Mouse (Mus musculus) cerebellum, adult 8-10 months (tissue): ENCODE data around the gene Scfd2.
A peak's percentile ranks its signal among the peaks of the same experiment; 100 is the strongest.

Experiments used
- DNase-seq: peaks from one replicate; pipeline ENCODE4 v3.0.0; 2022

Scfd2 gene

DNA sequence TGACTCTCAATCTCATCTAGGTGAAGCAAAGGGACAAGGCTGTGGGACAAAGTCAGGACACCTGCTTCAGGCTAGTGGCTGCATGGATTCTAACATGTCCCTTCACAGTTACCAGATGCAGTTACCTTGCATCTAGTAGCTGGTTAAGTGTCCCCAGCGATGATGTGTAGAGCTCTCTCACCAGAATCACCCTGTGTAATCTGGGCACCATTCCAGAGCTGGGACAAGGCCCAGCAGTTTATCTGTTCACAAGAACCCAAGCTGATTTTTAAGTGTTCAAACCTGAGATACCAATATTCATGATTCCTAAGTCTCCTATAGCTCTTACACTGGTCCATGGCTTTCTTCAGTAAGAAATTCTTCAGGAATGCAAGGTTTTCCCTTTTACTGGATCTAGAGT is 264.4 kb downstream of the Scfd2 start:
- DNase-seq = peak; percentile 49

DNA sequence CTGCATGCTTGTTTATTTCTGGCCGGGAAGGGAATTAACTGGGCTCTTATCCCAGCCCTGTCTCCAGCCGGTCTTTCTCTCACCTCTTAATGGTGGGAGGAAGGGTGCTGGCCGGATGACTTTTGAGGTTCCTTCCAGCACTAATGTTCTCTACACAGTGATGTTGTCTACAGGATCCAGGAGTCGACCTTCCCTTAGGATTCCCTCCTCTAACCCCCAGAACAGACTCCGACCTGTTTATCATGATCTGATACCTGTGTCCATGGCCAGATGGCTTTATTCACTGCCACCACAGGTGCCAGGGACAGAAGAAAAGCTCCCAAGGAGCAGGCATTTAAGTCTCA is 265.1 kb downstream of the Scfd2 start:
- peak; percentile 61 for DNase-seq

DNA sequence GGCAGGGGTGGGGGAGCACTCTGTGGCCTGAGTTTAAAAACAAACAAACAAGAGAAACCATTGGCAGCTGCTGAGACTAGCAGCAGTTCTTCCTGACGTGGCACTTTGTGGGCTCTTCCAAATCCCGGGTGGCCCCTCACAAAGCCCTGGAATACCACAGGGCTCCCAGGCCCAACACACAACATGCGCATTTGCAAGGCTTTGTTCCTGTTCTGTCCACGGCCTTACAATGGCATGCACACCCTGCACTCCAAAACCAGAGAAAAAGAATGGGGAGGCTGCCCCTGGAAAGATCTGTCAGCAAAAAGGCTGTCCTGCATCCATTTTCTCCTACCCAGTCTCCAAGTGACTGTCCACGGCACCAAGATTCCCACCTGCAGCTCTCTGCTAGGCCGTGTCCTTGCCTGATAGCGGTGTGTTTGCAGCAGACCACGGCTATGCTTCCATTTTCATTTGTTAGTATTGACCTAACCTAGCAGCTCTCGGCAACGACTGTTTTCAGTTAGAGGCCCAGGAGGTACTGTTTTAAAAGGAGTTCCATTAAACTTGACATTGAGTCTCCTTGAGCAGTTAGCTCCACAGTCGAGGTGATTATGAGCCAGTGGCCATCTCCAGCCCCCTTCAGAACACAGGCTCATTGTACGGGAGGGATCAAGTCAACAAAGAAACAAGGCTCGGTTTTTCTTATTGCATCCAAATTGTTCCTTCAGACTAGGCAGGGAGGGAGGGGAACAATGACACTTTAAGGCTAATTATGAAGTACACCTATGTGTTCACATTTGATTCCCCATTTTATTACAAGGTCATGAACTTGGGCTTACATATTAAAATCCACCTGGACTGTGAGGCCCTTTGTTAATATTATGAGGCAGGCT is 265.7 kb downstream of the Scfd2 start:
- DNase-seq = peak; percentile 29

DNA sequence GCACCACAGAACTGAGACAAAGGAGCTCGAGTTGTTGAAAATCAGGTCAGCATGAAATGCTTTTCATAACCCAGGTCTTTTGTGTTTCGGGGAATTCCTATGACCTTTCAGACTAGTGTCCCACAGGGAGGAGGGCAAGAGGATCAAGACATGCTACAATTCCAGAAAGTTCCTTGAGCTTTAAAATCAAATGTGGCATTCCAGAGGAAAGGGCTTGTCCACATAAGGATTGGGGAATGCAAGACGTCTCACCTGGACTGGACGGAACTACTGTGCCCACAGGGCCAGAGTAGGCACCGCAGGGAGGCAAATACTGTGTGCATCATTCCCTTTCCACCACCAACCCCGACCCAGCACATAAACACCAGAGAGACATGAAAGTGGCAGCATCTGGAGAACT is 266.4 kb downstream of the Scfd2 start:
- no peak for DNase-seq

DNA sequence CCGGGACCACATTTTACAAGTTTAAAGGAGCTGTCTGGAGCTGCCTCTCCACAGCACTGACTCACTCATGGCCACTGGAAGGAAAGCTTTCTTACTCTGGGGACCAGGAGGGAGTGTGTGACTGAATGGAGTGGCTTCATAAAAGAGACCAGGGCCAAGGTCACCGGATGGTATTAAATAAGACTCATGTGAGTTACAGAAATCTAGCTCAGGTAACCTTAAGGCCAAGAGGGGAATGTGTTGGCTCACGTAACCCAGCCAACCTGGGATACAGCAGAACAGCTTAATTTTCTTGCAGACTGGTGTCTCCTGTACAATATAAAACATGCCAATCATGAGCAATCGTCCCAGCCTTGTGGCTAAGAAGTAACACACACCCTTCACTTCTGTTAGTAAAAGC is 267.0 kb downstream of the Scfd2 start:
- no peak for DNase-seq

DNA sequence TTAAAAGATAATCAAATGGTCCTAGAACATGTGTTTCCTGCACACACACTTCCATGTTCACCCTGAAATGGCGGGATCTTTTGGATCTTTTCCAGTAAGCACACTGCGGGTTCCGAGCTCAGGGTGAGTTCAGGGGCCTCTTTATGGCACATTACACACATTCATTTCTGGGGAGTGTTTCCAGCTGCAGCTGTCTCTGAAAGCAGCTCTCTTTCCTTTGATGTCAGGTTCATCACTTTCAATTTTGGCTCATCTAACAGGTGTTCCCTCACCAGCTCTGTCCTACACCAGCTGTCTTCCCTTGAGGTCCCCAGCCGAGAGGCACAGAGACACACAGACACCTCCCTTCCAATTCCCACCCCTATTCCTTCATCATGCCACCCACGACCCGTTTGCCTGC is 270.5 kb downstream of the Scfd2 start:
- DNase-seq = no peak

DNA sequence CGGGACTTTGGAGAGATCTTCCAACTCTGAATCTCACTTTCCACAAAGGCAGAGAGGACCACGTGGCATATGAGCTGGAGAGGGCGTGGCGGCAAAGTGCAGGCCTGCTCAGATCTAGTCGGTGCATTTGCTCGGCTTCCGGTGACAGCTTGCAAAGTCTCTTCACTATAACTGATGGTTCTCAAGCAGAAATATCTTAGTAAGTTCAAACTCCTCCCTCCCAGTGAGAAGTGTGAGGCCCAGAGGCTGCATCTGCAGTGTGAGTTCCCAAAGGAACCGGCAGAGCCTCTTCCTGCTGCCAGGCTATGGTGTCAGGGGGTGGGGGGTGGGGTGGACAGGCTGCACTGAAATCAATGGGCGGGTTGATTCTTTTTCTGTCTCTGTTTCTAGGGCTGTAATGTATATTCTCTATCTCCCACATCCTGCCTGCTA is 271.2 kb downstream of the Scfd2 start:
- DNase-seq = no peak

DNA sequence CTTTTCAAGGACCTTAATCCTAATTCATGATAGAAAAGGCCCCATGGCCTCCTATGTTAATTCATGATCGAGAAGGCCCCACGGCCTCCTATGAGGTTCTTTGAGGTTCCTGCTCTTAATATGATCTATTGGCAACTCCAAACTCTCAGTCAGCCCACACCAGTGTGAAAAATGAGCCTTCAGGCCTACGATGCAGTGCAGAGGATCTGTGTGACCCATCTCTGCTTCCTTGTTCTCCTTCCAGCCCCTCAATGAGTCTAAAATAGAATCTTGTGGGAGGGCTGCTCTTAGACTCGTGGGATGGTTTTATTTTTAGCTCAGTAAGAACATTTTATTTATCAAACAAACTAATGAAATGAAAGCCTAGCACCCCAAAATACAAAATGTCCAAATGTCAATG is 274.9 kb downstream of the Scfd2 start:
- no peak for DNase-seq

DNA sequence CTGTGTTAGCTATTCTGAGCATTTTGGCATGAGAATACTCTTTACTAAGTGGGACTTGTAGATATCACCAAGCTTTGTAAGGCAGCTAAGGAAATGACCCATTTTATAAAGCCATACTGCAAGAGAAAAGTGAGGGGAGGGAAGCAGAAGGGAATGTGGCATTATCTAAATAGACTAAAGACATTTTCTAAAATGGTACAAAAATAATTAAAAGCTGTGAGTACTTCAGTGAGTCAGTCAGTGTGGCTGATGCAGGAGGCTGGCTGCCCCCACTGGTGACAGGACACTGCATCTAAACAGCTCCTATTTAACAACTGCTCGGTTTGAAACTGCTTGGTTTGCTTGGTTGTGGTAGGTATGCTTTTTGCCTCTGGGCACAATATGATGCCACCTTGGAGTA is 276.6 kb downstream of the Scfd2 start:
- no peak for DNase-seq

DNA sequence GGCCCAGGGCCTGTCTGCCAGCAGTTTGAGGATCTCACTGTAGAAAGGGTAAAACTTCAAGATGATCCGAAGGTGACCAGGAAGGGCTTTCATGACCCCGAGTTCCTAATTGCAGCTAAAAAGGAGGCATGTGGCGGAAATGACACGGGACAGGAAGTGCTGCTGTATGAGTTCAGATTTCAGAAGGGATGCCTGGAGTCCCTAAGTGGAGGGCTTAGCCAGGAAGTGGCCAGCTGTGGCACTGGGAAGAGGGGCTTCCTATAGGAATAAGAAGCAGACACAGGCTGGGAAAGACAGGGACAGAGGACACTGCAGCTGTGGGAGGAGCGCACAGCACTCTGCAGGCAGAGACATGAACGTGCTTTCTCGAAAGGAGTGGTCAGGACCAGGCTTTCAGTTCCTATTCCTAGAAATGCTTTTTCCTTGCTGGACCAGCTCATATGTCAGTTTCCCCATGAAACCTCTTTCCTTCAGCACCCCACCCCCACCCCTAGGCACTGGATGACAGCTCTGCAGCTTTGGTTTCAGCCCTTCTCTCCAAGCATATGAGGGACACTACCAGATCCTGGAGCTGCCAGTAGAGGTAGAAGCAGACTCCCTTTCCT is 277.7 kb downstream of the Scfd2 start:
- peak; percentile 27 for DNase-seq

DNA sequence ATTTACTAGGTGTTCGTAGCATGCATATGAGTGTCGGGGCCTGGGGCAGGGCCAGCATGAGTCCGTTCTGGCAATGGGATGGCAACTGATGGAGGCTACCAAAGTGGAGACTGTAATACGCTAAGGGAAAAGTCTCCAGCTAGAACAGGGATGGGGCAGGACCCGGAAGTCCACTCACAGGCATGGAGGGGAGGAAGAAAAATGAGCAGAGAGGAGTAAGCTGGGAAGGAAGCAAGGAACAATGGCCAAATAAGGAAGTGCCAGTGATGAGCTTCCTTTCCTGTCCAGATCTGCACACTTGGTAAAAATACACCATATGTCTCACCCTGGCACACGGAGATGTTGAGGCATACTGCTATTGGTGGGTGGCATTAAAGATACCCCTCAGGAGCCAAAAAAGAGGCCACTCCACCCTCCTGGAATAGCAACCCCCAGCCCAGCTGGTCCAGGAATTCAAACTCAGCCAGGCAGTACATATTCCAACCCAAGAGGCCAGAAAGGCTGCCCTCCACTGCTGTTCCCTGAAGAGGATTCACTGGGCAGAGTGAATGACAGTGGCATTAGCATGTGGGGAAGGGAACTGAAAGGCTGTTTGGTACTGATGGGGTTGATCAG is 278.8 kb downstream of the Scfd2 start:
- DNase-seq = peak; percentile 81

DNA sequence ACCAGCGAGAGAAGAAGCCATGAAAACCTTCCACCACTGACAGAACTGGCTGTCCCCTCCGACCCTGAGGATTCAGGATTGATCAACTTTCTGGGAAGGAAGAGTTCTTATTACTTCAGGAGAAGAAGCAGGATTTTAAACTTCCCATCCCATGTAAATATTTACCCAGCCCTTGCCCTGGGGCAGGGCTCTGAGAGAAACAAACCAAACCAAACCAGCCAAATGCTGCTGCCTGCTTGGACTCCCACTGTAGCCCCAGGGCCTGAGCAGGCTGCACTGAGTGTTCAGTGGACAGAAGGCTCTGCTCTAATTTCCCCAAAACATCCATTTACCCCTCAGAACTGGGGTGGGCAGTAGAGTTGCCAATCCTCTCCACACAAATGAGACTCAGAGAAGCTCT is 280.6 kb downstream of the Scfd2 start:
- DNase-seq = no peak

DNA sequence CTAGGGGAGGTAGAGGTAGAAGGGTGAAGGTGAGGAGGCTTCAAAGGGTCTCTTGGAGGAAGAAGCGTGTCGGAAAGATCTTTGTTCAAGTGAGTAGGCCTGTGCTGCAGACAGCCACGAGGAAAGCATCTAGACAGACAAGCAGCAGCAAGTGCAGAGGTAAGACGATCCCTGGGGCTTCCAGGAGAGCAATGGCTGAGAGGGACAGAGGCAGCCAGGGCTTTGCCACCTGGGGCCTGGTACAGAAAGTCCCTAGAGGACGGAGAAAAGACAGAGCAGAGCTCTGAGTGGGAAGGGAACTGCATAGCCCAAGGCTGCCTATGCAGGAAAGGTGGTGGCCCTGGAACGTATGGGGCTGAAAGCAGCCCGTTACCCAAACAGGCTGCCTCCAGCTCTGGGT is 281.3 kb downstream of the Scfd2 start:
- DNase-seq = no peak

DNA sequence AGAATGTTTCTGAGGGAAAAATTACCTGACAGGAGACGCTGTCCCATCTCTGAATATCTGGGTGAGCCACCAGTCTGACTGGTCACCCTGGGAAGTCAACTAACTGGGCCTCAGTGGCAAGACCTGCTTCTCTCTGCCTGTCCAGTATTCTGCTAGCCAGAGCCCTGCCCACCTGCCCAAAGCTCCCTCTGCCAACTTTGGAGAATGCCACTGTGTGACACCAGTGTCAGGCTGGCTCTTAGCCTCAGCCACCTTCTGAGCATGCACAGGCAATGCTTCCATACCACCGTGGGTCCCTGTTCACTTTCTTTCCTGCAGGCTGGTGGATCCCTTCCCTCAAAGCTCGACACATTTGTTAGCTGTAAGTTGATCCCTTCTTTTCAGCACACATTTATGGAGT is 281.8 kb downstream of the Scfd2 start:
- DNase-seq = no peak

DNA sequence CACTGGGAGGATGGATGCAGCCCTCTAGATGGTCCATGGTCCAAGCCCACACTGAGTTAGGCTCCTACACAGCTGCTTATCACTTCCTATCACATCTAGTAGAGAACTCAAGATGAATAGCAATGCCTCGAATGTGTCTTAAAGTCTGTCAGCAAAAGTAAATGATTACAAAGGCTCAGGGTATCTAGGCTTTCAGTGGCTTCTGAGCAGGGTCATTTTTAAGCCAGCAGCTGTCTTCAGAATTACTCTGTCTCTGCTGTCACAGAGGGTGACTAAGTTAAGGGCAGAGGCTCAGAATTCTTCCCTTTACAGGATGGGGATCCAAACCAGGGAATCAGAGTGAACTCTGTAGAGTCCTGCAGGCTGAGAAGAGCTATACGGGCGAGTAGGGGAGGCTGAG is 284.6 kb downstream of the Scfd2 start:
- DNase-seq = no peak

DNA sequence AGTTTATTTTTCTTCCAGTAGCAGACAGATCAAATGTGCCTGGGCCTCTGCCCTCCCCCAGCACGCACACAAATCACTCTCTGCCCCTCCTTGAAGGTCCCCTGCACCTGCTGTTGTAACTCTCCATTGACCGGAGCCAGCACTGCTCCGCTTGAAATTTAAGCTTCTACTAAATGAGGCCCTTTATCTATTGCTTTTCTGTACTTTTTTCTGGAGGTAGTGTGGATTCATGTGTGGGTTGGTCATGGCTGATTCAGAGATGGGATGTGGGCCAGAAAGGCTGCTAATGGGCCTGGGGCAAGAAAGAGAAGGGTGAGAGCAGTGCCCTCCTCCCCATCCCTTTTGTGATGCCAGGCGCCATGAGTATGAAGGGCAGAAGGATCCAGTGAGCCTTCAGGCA is 285.1 kb downstream of the Scfd2 start:
- DNase-seq = no peak

DNA sequence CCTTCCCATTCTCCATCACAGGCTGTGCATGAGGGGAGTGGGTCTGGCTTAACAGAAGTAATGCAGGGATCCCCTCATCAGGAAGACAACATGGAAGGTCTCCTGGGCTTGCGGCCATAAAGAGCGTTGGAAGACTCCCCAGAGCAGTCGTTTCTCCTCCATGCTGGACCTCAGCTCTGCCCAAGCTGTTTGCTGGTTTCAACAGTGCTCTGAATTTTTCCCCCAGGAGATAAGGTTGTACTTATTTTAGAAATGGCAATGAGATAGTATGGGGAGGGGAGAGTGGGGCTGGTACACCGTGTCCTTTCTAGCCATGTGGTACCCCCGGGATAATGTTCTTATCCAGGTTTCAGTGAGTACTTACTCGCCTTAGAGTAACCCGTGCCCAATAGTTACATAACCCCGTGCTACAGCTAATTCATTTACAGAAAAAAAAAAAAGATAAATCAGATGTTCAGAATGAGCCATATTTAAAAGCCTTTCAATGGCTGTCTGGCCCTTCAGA is 285.9 kb downstream of the Scfd2 start:
- DNase-seq = no peak

DNA sequence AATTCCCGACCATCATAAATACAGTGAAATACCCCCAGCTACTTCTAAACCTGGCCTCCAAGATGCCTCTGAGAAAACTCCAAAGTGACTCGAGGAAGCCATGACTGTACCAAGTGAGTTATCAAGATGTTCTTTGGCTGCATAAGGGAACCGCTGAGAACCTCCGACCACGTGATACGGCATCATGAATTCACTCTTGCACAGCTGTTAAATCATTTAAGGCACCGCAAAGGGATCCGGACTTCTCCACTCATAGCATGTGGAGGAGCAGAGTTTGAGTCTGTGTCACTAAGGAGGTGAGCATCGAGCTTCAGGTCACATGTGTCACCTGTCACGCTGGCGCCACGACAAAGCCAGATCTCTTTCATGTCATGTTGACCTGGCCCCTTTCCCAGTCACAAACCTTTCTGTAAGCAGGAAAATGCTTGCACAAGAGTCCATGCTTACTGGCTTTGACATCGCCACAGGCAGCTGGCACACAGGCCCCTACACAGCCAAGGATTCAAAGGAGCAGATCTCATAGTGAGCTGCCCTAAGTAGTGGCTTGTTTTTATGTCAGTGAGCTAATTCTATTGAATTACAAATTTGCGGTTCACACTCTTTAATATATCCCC is 287.0 kb downstream of the Scfd2 start:
- peak; percentile 50 for DNase-seq

DNA sequence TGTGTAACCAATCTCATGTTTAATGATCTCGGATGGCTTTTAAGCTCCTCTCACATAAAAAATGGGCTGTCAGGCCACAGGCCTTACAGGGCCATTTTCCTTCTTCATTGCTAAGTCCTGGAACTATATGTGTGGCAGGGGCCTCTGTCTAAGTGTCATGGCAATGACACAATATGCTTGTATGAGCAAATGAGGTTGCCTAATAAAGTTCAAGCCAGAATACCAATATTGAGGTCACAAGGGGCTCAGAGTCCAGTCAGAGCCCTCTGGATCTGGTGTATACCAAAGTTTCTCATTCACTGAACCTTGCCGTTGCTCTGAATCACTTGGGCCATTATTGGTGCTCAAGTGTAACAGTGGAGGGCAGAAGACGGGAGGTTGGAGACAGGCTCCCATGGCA is 288.9 kb downstream of the Scfd2 start:
- no peak for DNase-seq

DNA sequence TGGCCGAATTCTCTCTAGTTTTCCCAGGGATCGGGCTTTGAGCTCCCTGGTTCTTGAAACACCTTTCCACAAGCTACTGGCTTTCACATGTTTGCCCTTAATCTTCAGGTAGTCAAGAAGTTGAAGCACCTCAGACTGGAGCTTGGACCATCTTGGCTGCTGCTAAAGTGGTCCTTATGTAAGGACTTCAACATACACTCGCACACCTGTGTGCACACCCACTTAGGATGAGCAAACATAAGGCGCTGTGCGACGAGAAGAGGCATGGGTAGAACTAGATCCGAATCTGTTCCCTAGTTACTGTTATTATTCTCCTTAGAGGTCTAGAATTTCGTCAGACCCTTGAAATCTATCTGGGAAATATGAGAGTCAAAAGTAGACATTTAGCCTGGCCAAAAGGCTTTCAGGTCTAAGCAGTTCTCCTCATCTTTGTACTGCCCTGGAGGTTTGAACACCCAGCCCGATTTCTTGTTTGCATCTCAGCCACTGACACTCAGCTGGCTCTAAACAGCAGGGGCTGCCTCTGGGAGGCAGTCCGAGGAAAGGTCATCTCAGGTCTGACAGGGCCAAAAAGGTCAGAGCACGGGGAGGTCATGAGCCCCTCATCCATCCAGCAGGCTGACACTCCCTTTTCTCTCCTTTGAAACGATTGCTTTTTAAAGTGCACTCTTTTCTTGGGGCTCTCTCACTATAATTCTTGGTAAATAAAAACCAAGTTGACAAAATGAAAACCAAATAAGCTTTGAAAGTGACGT is 290.5 kb downstream of the Scfd2 start:
- no peak for DNase-seq

DNA sequence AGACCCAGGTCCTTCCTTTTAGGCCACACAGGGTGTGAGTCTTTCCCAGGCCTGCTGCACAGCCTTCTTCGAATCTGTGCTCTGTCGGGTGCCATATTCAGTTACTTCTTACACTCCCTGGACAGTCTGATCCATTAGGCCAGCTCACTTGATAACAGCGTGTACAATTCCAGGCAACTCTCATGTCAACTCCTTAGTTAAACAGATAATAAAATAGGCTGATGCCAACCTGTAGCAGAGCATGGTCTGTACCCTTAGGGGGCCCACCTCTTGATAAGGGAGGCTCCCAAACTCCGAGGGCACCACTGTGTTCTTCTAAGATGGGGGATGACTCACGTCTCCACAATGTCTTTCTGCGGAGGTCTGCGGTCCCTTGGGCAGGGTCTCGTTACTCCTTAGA is 291.3 kb downstream of the Scfd2 start:
- DNase-seq = no peak

DNA sequence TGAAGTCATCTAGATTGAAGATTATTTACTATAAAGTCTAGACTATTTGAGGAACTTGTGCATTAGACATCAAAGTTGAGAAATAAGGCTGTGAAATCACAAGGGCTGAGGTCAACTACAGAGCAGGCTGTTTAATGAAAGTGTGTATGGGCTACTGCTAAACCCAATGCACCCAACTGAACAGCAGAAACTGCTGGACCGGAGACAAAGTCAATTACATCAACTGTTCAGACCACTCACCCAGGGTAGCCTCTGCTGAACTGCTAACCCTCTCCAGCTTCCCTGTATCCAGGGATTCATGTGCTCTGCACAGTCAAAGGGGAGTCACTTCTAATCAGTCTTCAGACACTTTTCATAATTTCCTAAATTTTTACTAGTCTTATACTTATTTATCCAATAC is 292.2 kb downstream of the Scfd2 start:
- DNase-seq = no peak

DNA sequence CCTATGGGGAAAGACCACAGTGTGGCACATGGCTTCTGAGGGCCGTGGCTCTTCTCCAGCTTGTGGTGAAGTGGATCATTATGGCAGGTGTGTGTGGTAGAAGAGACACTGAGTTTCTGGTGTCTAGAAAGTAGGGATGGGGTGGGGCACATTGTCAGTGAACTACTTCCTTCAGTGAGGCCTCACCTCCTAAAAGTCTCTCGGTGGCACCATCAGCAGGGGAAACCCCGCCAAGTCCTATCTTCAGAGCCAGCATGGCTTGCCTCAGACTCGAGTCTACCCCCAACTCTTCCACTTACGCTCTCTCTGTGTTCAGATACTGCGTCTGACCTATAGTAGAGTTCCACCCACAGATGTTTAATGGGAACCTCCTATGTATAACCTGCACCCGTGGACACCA is 297.8 kb downstream of the Scfd2 start:
- DNase-seq = no peak
